Mouse (Mus musculus): ENCODE measurements at regions not wholly inside any gene's neighbourhood (a gene's known extent, or its start where the extent isn't known, plus 50 kb on each side); places are given as distances from the start of the nearest gene placed in this dataset.

DNA sequence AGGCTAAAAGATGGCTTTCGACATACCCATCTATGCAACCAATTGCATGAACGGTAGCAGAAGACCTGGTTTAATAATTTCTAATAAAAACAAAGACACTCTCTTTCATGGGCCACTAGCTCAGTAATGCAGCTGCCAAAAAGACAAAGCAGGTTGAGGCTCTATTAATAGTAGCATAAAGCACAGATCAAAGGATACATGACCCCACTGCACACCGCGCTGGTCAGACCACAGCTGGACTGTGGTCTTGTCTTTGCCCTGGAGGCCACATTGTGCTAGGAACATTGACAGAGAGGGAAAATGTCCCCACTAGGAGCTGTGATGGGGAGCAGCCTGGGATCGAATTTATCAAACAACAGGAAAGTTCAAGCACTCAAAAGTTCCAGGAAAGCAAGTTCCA lies 79.3 kb upstream of the Ntf3 start:
- TF ChIP-seq POLR2A (IDR thresholded peaks at IDR 0.05; ENCODE audit: borderline replicate concordance, control insufficient read depth, low read depth, low read length): no peak
- no peak for TF ChIP-seq CTCF (IDR thresholded peaks at IDR 0.05; ENCODE audit: control insufficient read depth, insufficient read depth, low read length)
